Mouse (Mus musculus): ENCODE measurements around the gene Opcml. TPM values are rescaled to one million over a fixed set of nuclear protein-coding genes. Genes with fewer than 3 reads are reported as not detected.

The Opcml gene
- total RNA-seq, 2 experiments from 2014 or later: 1.6 to 1.7 TPM

- DNase-seq (ENCODE audit: low spot score): no peak
These were observed 527.3 kb downstream of the Opcml start for GRCm38 (mm10) chr9:28317881-28318280.

GRCm38 (mm10) chr9:28319021-28319755 lies 528.6 kb downstream of the Opcml start:
- DNase-seq (ENCODE audit: low spot score): no peak

GRCm38 (mm10) chr9:28319802-28320201 lies 529.2 kb downstream of the Opcml start:
- DNase-seq (ENCODE audit: low spot score): no peak

DNA sequence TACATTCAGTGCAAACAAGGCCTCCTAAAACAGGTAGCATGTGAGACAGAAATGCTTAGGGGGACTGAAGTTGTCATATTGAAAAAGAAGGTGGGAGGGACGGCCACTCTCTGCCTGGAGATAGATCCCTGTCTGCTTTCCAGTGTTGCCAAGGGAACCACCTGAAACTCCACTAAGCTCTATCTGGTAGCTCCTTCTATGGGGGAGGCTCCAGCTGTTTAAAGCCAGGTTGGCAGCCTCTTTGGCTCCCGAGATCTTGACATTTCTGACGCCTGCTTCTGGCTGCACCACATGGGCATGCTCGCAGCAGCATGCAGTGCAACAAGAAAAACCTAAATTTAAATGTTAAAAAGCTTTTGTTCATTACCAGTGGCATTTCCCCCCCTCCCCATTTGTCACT lies 537.4 kb downstream of the Opcml start:
- no peak for DNase-seq (ENCODE audit: low spot score)

- DNase-seq (ENCODE audit: low spot score): no peak
These were observed 537.9 kb downstream of the Opcml start for GRCm38 (mm10) chr9:28328434-28328833.

DNA sequence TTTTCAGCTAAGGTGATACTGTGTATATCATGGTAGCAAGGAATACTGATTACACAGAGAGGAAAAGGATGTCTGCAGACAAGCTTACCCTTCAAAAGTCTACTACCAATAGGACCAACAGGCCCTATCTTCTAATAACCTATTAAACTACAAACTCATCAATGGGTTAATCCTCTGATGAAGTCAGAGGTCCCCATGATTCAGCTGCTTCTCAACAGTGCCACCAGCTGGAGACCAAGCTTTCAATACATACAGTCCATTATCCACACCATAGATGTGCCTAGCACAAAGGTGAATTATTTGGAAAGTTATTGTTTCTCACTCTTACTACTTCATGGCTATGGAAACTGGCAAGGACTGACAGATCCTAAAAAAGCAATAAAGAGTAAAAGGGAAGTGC lies 538.9 kb downstream of the Opcml start:
- no peak for DNase-seq (ENCODE audit: low spot score)

DNA sequence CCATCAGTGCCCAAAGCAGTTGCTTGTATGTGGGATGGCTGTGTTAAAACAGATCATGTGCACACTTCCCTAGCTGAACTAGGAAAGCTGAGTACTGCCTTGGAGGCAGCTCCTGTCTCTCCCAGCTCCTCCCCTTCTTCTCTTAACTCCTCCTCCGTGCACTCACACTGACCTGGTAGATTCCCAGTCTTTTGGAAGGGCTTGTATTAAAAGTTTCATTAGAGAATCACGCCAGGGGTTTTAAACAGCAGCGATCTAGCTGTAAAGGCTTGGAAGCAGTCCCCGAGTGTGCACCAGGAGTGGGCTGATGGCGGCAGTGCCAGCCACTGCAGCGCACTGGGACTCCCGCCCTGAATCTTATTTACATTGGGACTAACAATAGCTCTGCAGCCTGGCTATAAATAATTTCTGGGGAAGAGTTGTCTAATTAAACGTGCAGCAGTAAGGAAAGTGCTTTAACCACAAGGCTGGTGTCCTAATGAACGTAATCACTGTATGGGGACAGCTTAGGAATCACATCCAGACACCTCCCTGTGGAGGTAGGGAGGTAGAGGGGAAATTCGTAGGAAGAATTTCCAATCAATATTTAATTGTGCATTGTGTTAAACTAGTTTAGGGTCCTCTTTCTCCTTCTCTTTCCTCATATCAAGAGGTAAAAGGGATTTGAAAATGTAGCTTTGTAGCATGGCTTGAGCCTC lies 546.1 kb downstream of the Opcml start:
- DNase-seq (ENCODE audit: low spot score): no peak

- no peak for DNase-seq (ENCODE audit: low spot score)
These were observed 547.3 kb downstream of the Opcml start for GRCm38 (mm10) chr9:28337837-28338236.

DNA sequence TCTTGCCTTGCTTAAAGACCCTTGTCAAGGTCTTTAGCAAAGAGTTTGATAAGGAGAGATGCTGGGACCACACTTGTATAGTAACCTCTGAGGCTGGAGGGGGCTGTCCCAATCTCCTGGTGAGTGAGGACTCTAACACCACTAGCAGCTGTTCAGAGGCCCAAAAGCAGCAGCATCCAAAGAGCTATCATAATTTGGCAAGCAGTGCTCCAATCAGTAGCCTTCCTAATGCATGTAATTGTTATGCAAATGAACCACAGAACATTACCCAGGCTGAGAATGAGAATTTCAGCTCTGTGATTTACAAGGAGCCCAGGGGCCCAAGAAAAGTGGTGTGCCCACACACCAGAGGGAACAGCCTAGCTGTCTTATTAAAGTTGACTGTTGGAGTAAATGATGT lies 564.4 kb downstream of the Opcml start:
- no peak for DNase-seq (ENCODE audit: low spot score)

DNA sequence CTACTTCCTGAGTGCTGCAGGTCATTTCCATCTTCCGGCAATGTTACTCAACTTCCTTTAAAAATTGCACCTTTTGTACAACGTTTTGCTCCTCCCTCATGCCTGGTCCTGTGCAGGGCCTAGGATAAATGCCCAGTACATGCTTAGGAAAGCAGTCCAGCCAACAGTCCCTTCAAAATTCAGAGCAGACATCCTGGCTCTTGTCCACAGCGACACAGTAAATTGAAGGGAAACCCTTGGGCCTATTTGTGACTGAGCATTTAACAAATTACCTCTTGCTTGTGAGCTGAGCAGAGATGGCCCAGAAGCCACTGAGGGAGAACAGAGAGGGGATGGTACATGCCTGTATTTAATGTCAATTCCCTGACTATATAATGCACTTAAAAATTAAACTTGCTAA lies 567.4 kb downstream of the Opcml start:
- no peak for DNase-seq (ENCODE audit: low spot score)

DNA sequence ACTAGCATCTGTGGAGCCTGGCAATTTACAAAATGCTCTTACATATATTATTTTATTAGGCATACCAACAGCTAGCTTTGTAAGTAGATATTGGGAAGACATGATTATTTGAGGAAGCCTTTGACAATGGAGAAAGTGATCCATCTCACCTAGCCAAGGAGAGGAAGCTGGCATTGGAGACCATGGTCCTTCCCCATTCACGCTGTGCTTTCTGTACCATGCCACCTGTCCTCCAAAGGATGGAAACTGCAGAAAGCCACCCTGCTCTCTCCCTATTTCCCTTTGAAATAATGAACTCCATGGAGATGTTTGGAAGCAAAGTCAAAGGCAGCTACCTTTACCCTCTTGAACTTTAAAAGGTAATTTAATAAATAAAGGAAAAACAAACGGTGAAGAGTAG lies 570.1 kb downstream of the Opcml start:
- no peak for DNase-seq (ENCODE audit: low spot score)

DNA sequence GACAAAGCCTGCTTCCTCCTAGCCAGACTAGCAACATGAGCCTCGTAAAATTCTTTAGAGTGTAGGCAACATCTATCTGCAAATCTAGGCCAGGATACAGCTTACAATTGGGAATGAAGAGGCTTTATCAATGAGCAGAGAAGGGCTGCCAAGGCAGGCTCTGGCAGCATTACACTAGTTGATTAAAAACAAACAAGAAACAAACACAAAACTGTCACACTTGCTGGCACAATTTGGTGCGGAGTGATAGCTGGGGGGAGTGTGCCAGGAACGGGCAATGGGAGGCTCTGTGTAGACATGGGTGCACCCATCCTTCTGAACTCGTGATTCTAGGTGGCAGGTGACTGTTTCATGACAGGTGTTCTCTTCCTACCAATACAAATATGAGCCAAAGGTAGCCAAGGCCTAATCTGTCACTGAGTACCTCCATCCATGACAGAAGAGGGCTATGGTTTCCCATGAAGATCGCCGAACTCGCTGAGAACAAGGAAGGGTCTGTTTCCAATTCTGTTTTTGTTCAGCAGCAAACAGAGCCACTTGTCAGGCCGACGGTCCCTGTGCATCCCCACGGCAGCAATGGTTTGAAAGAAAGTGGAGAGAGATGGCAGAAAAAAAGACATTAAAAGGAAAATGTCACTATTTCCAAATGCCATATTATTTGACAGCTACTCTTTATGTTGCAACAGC lies 574.0 kb downstream of the Opcml start:
- DNase-seq (ENCODE audit: low spot score): no peak

GRCm38 (mm10) chr9:28365160-28365473 lies 574.5 kb downstream of the Opcml start:
- no peak for DNase-seq (ENCODE audit: low spot score)

GRCm38 (mm10) chr9:28386527-28387175 lies 596.1 kb downstream of the Opcml start:
- DNase-seq (ENCODE audit: low spot score): no peak

DNA sequence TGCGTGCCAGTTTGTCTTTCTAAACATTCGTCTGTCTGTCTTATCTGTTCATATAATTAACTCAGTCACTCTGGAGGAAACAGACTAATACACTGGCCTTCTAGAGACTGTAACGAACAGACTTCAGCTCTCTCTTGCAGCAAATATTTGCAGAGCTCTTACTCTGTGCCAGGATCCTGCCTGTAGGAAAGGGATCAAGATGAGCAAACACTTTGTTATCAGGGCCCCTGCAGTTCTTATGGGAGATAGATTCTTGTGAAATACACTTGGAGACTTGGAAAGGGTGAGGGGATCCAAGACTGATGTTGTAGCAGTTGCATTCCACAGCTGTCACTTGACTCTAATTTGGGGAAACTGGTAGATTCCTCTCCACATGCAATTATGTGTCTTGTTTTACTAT lies 604.6 kb downstream of the Opcml start:
- no peak for DNase-seq (ENCODE audit: low spot score)

GRCm38 (mm10) chr9:28395638-28396037 lies 605.1 kb downstream of the Opcml start:
- no peak for DNase-seq (ENCODE audit: low spot score)

DNA sequence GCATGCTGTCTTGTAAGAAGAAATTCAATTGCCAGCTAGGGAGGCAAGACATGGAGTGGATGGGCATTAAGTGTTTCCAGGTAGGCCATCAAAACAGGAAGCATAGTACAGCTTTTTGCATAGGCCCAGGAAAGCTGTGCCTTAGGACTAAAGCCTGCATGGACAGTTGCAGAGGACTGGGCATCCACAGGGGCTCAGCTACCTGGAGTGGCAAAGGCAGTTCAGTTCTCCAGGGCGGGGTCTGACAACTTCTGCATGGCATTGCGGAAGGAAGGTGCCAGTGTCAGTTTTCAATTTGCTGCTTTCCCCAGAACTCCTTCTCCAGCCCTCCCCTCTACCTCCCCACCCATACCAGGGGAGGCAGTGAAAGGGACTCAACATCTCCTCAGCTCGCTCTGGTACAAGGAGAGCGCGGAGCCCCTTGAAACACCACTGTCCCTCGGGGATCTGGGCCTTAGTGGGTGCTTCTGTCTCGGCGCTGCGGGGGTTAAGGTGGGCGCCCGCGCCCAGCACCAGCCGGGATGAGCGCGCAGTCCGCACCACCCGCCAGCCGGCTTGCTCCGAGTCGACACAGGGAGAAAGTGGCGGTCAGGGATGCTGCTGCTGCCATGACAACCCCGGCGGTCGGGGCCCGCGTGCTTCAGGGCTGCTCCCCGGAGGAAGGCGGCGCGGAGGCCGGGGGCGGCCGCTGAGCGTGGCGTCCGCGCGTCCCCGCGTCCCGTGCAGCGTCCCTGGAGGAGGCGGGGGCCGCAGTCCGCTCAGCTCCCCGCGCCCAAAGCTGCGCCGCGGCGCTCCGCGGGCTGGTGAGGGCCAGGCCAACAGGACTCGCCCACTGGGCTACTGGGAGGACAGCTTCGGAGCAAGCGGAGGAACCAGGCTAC lies 612.4 kb downstream of the Opcml start:
- no peak for DNase-seq (ENCODE audit: low spot score)

DNA sequence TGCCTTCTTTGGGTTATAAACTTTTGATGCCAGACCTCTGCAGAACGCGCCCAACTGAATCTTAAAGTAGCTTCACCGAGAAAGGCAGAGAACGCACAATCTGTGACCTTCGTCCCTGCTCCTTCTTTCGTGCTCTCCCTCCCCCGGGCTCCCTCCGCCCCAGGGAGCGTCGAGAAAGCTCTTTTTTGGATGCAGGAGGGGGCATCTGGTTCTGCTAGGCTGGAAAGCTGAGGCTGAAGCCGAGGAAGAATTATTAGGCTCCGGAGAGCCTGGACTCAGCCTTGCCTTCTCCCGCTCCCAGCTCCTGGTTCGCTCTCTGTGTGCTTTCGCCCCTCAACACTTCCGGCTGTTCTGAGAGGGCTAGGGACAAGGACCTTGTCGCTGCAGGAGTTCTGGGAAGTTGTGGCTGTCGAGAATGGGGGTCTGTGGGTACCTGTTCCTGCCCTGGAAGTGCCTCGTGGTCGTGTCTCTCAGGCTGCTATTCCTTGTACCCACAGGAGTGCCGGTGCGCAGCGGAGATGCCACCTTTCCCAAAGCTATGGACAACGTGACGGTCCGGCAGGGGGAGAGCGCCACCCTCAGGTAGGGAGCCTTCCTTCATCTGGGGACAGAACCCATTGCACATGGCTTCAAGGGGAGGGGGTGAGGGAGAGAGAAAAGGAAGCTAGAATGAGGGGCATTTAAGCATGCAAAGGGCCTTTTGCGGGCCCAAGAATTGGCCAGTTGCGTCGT lies 613.4 kb downstream of the Opcml start:
- no peak for DNase-seq (ENCODE audit: low spot score)

DNA sequence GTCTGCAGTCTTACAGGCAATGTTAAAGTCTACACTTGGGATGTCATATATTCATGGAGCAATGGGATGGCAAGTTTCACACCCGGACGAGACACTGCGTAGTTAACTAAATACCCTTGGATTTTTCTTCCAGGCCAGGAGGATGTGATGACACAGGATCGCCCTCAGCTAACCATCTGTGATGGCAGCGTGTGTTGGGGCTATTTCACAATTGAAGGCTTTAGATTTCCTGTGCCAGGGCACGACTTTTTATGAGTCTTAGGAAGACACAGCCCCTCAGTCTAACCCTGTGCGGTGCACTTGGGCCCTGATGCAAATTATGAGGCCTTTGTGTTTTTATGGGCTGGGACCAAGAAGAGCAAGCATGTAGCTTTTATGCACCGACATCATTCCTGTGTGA lies 614.0 kb downstream of the Opcml start:
- no peak for DNase-seq (ENCODE audit: low spot score)

DNA sequence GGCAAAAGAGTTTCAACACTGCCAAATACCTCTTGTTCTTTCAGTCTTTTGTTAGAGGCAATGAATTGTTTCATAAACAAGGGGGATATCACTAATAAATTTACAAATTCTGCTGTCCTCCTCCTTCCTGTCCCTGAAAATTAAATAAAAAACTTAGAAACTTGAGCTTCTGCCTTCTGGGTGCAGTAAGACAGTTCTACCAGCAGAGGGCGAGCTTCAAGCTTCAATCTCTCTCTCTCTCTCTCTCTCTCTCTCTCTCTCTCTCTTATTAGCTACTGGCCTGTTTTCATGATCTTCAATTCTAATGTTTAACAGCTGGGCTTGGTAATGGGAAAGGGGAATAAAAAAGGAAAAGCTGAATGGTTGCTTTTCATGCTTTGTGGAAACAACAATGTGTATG lies 615.2 kb downstream of the Opcml start:
- no peak for DNase-seq (ENCODE audit: low spot score)

DNA sequence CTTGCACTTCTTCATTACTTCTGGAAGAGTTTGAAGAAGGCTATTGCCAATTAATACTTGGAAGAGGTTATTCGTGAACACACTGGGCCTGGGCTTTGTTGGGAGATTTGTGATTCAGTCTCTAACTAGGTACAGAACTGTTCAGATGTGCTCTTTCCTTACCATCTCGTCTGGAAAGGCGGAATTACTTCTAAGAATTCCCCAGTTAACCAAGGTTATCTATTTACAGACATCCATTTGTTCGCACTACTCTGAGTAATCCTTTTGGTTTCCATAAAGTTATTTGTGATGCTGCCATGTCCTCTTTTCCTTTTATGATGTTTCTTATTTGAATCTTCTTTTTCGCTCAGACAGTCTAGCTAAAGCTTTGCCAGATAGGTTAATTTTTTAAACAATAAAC lies 630.2 kb downstream of the Opcml start:
- DNase-seq (ENCODE audit: low spot score): no peak

All from gastrocnemius, adult 18-20 months (tissue).